Mouse (Mus musculus): ENCODE results near the gene Def8.

Def8 gene

GRCm38 (mm10) chr8:123423441-123423840, at the start of gene Def8:
Def8 (plus strand) TSS chr8:123423527.
- POLR2A ChIA-PET = interaction anchor here in 3 of 4 experiments (0.5 to 1.4 kb wide), 5 partner anchors 11 to 790 kb away, joined by 3 to 4 read pairs (median 3); no protein-coding TSS in a partner anchor
- CTCF ChIA-PET = interaction anchor here in 3 of 4 experiments (0.7 to 1.5 kb wide), 6 partner anchors 11 to 1832 kb away, joined by 3 to 14 read pairs (median 4); partner anchors contain the start of gene Mc1r (in 1 of the 3)

DNA sequence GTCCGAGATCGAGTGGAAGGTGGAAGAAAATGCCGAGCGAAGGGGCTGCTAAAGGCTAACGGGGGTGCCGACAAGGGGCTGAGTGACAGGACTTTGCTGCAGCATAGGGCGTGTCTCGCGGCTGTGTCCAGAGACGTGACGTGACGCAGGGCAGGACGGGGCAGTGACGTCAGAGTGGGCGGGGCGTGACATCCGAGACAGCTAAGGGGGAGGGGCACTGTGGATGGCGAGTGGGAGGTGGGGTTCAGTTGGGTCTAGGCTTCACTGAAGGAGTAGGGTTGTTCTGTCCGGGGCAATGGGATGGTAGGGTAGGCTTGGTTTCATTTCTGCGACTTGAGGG, 49.1 kb upstream of the Def8 start:
- POLR2A ChIA-PET = interaction anchor here (0.6 to 8.1 kb wide), 42 partner anchors 9 to 575 kb away, joined by 3 to 53 read pairs (median 7); partner anchors contain the start of genes Spire2 (in 3 of the 4), Afg3l1 (in 2 of the 4), Mc1r (in 2 of the 4) and Spata2l (in 2 of the 4)
- CTCF ChIA-PET = interaction anchor here (0.6 to 2.9 kb wide), 13 partner anchors 11 to 395 kb away, joined by 3 to 19 read pairs (median 4); partner anchors contain the start of gene Mc1r (in 1 of the 4)

GRCm38 (mm10) chr8:123375701-123376100, 47.6 kb upstream of the Def8 start:
- CTCF ChIA-PET = interaction anchor here (1.2 to 2.9 kb wide), 11 partner anchors 9 to 143 kb away, joined by 3 to 19 read pairs (median 5); partner anchors contain the start of genes Mc1r (in 3 of the 4) and Gas8 (in 1 of the 4)
- POLR2A ChIA-PET = interaction anchor here in 3 of 4 experiments (0.6 to 8.1 kb wide), 27 partner anchors 8 to 466 kb away, joined by 3 to 53 read pairs (median 3); partner anchors contain the start of genes Mc1r (in 2 of the 3), Vps9d1 (in 1 of the 3) and Zfp276 (in 1 of the 3)

GRCm38 (mm10) chr8:123376106-123376505, 47.2 kb upstream of the Def8 start:
- POLR2A ChIA-PET = interaction anchor here in 3 of 4 experiments (0.6 to 8.1 kb wide), 27 partner anchors 8 to 466 kb away, joined by 3 to 53 read pairs (median 4); partner anchors contain the start of genes Mc1r (in 3 of the 3), Vps9d1 (in 1 of the 3) and Zfp276 (in 1 of the 3)
- CTCF ChIA-PET = interaction anchor here (1.0 to 2.9 kb wide), 11 partner anchors 9 to 142 kb away, joined by 3 to 19 read pairs (median 5); partner anchors contain the start of genes Mc1r (in 3 of the 4) and Gas8 (in 1 of the 4)

GRCm38 (mm10) chr8:123381711-123382110, 41.6 kb upstream of the Def8 start:
- ChIA-PET POLR2A (interaction anchor here in 3 of 4 experiments (1.0 to 3.3 kb wide), 11 partner anchors 8 to 65 kb away, joined by 3 to 13 read pairs (median 7); partner anchors contain the start of genes Mc1r (in 1 of the 3) and Tcf25 (in 1 of the 3)), CTCF (interaction anchor here in 1 of 4 experiments (1.0 kb wide), 1 partner anchor 25 kb away, joined by 4 read pairs; the partner anchor contains the start of gene Mc1r)

- POLR2A ChIA-PET = interaction anchor here in 2 of 4 experiments (0.6 to 3.9 kb wide), 16 partner anchors 8 to 65 kb away, joined by 3 to 17 read pairs (median 8); partner anchors contain the start of genes Mc1r (in 2 of the 2) and Tcf25 (in 1 of the 2)
- CTCF ChIA-PET = interaction anchor here in 1 of 4 experiments (1.0 to 1.3 kb wide), 3 partner anchors 10 to 24 kb away, joined by 3 to 7 read pairs (median 3); partner anchors contain the start of gene Mc1r
Measured at GRCm38 (mm10) chr8:123382516-123382915, 40.8 kb upstream of the Def8 start.

DNA sequence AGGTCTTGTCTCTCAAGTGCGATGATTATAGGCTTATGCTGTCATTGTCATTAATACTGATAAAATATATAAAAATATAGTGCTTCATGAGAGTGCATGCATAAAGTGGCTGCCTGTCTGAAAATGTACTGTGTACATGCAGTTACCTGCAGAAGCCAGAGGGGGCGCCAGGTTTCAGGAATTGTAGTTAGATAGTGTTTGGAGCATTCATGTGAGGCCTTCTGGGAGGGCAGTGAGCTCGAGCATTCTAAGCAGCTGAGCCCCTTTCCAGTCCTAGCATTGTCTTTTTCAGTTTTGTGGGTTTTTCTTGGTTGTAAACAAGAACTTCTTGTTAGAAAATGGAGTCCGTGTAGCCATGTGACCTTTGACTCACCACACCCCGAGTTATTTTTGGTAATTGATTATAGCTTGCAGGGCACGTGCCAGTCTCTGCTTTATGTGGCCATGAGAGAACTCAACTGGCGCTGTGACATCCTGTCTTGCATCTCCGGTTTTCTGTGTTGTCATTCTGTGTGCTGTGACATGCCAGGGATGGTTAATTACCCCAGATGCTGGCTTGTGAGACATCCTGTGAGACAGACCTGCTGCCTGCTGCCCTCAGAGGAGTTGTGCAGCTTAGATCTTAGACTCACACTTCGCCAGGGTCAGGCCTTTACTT, 38.3 kb upstream of the Def8 start:
- ChIA-PET POLR2A (interaction anchor here in 2 of 4 experiments (0.9 to 3.9 kb wide), 11 partner anchors 9 to 69 kb away, joined by 3 to 17 read pairs (median 5); partner anchors contain the start of genes Mc1r (in 2 of the 2) and Tcf25 (in 2 of the 2)), CTCF (interaction anchor here (0.5 to 2.0 kb wide), 40 partner anchors 8 to 245 kb away, joined by 3 to 16 read pairs (median 4); partner anchors contain the start of genes Mc1r (in 3 of the 4), Tcf25 (in 3 of the 4), Spata2l (in 1 of the 4) and Spire2 (in 1 of the 4))

DNA sequence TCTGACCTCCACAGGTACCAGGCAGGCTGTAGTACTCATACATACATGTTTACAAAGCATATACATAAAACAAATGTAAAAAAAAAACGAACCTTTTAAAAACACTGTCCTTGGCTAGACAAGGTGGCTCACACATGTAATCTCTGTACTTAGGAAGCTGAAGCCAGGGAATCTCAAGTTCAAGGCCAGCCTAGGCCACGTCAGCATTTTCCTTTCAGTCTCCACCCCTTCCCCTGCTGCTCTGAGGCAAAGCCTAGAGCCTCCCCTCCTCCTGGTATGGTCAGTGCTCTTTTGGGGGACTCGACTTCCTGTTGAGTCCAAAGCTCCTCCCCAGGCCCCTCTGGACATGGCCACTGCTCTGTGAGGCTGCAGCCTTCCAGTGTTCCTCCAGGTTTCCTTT, 36.3 kb upstream of the Def8 start:
- ChIA-PET CTCF (interaction anchor here in 2 of 4 experiments (0.7 to 1.6 kb wide), 3 partner anchors 20 to 36 kb away, joined by 3 to 5 read pairs (median 3); partner anchors contain the start of gene Mc1r (in 2 of the 2)), POLR2A (interaction anchor here in 3 of 4 experiments (0.5 to 1.9 kb wide), 7 partner anchors 13 to 891 kb away, joined by 3 to 8 read pairs (median 3); partner anchors contain the start of genes Tcf25 (in 2 of the 3) and Def8 (in 1 of the 3))

GRCm38 (mm10) chr8:123387801-123388200, 35.5 kb upstream of the Def8 start:
- CTCF ChIA-PET = interaction anchor here in 2 of 4 experiments (0.7 to 1.6 kb wide), 4 partner anchors 18 to 35 kb away, joined by 3 to 5 read pairs (median 3); partner anchors contain the start of gene Mc1r (in 2 of the 2)
- POLR2A ChIA-PET = interaction anchor here in 2 of 4 experiments (0.8 to 1.9 kb wide), 4 partner anchors 14 to 892 kb away, joined by 3 to 8 read pairs (median 4); partner anchors contain the start of gene Tcf25 (in 2 of the 2)

DNA sequence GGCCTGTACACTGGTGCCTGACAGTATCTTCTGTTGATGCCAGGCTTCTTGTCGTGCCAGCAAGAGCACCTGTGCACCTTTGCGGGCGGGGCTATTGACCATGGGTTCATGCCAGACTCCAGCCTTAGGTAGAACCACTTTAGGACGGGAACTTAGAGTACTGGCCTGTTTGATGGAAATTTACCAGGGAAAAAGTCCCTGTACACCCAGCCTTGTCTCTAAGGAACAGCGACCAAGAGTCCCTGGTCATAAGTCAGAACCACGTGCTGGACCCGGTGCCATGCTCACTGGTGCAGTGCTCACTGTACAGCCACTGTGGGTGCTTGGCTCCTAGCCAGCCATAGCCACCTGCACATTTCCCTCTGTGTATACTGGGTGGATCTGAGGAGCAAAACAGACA, 34.3 kb upstream of the Def8 start:
- ChIA-PET POLR2A (interaction anchor here in 2 of 4 experiments (0.6 to 1.2 kb wide), 5 partner anchors 13 to 277 kb away, joined by 3 read pairs; partner anchors contain the start of gene Tcf25 (in 1 of the 2)), CTCF (interaction anchor here in 3 of 4 experiments (0.9 to 2.3 kb wide), 4 partner anchors 18 to 54 kb away, joined by 3 to 7 read pairs (median 3); partner anchors contain the start of gene Mc1r (in 1 of the 3))

GRCm38 (mm10) chr8:123398308-123398707, 25.0 kb upstream of the Def8 start:
- ChIA-PET CTCF (interaction anchor here (0.8 to 2.0 kb wide), 11 partner anchors 8 to 45 kb away, joined by 3 to 18 read pairs (median 4); partner anchors contain the start of gene Mc1r (in 4 of the 4)), POLR2A (interaction anchor here in 3 of 4 experiments (1.0 to 2.5 kb wide), 14 partner anchors 8 to 818 kb away, joined by 3 to 14 read pairs (median 4); partner anchors contain the start of genes Mc1r (in 2 of the 3) and Tcf25 (in 1 of the 3))

- POLR2A ChIA-PET = no interaction called here
- CTCF ChIA-PET = interaction anchor here in 1 of 4 experiments (1.1 kb wide), 1 partner anchor 17 kb away, joined by 4 read pairs; no protein-coding TSS in a partner anchor
Measured at GRCm38 (mm10) chr8:123401936-123402335, 21.4 kb upstream of the Def8 start.

DNA sequence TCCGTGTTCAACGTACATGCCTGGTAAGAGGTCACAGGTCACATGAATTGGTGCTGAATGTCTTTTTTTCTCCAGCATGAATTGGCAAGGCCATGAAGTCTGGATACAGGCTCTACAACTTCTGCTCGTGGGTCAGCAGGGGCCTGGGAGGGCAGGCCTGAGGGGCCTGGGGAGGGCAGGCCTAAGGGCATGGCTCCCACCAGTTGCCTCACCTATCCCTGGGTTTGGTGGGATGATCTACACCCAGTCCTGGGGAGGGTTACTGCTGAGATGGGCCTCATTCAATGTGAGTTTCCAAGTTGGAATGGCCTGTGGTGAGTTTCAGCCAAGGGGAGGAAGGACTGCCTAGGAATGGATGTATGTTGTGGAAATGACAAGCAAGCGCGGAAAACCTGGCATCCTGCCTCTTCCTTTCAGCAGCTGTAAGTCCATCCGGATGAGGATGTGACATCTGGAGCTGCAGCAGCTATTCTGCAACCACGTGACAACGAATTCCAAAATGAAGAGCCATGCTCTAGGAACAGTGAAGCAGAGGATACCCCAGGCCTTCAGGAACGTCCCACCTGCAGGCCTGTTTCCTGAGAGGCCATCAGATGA, 20.5 kb upstream of the Def8 start:
- CTCF ChIA-PET = interaction anchor here in 1 of 4 experiments (0.7 kb wide), 1 partner anchor 104 kb away, joined by 3 read pairs; no protein-coding TSS in a partner anchor

DNA sequence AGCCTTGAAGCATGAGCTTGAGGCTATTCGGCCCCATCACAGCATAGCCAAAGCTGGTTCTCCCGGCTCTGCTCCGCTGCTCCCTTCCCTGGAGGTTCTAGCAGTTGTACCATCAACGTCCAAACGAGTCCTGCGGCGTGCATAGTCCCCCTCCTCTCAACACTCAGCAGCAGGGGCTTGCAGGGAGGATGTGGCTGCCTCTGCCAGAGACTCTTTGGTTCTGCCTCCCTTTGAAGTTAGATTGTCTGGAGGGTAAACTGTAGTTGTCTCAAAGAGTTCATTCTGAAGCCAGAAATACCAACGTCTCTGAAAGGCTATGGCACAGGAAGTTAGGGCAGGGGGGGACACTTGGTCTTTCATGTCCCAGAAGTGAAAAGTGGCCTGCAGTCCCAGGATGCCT, 18.8 kb upstream of the Def8 start:
- ChIA-PET CTCF (interaction anchor here in 1 of 4 experiments (1.4 kb wide), 1 partner anchor 19 kb away, joined by 4 read pairs; no protein-coding TSS in a partner anchor), POLR2A (interaction anchor here in 1 of 4 experiments (1.8 to 2.5 kb wide), 3 partner anchors 13 to 31 kb away, joined by 7 to 15 read pairs (median 7); partner anchors contain the start of gene Tcf25)

More for the DNA sequence above, 20.5 kb upstream of the Def8 start:
- POLR2A ChIA-PET = interaction anchor here in 2 of 4 experiments (1.0 to 2.5 kb wide), 7 partner anchors 10 to 29 kb away, joined by 3 to 24 read pairs (median 7); partner anchors contain the start of gene Tcf25 (in 1 of the 2)

GRCm38 (mm10) chr8:123406786-123407185, 16.5 kb upstream of the Def8 start, which contains the start of gene Mc1r:
Mc1r (plus strand) TSS chr8:123407107.
- CTCF ChIA-PET = interaction anchor here (0.6 to 2.9 kb wide), 99 partner anchors 8 to 1875 kb away, joined by 3 to 29 read pairs (median 4); partner anchors contain the start of genes Dbndd1 (in 3 of the 4), Chmp1a (in 2 of the 4), Spata2l (in 2 of the 4) and Spata33 (in 2 of the 4)
- POLR2A ChIA-PET = interaction anchor here in 3 of 4 experiments (0.5 to 3.7 kb wide), 37 partner anchors 9 to 795 kb away, joined by 3 to 17 read pairs (median 4); partner anchors contain the start of genes Tcf25 (in 2 of the 3), Afg3l1 (in 1 of the 3), Chmp1a (in 1 of the 3) and Spata33 (in 1 of the 3)

GRCm38 (mm10) chr8:123407612-123408011, 15.7 kb upstream of the Def8 start:
- ChIA-PET CTCF (interaction anchor here (0.7 to 2.9 kb wide), 38 partner anchors 8 to 300 kb away, joined by 3 to 29 read pairs (median 4); partner anchors contain the start of genes Chmp1a (in 2 of the 4), Spata33 (in 2 of the 4), Dbndd1 (in 1 of the 4) and Spata2l (in 1 of the 4)), POLR2A (interaction anchor here in 2 of 4 experiments (0.9 to 3.7 kb wide), 19 partner anchors 10 to 125 kb away, joined by 3 to 17 read pairs (median 4); partner anchors contain the start of gene Tcf25 (in 2 of the 2))

Measured in embryonic stem cell, embryonic (primary cell).